Mouse (Mus musculus) kidney, adult 2 months (tissue): ENCODE results near the gene Rps6kb1. TPM values are rescaled to one million over a fixed set of nuclear protein-coding genes. Genes with fewer than 3 reads are reported as not detected.

Source experiments
- DNase-seq: peaks from one replicate; pipeline ENCODE4 v3.0.0; 2021
- H3K27ac ChIP-seq: fragments of 200-500 bp; 2 replicates; pipeline ENCODE4 v1.5.1; 2012; ENCODE audit warnings: low read depth, low read length, control low read depth, inconsistent platforms; ENCODE audit not compliant: insufficient read depth
- H3K27me3 ChIP-seq: fragments of 200-500 bp; replicated peaks from 2 replicates; pipeline ENCODE4 v1.6.1; 2012; ENCODE audit warnings: mild to moderate bottlenecking, moderate library complexity, low read length, inconsistent platforms; ENCODE audit not compliant: control insufficient read depth, insufficient read depth
- H3K36me3 ChIP-seq: fragments of 200-500 bp; 2 replicates; pipeline ENCODE4 v1.6.1; 2012; ENCODE audit warnings: mild to moderate bottlenecking, moderate library complexity, low read length, inconsistent platforms; ENCODE audit not compliant: control insufficient read depth, insufficient read depth
- H3K4me1 ChIP-seq: fragments of 200-500 bp; 2 replicates; pipeline ENCODE4 v1.6.1; 2011; ENCODE audit warnings: low read length; ENCODE audit not compliant: control insufficient read depth, insufficient read depth
- H3K4me3 ChIP-seq: fragments of 200-500 bp; 2 replicates; pipeline ENCODE4 v1.5.1; 2011; ENCODE audit warnings: mild to moderate bottlenecking, low read depth, low read length, control low read depth; ENCODE audit not compliant: insufficient read depth
- CTCF ChIP-seq: fragments of 200-500 bp; conservative IDR thresholded peaks from 2 replicates; pipeline ENCODE4 v1.5.1; 2011; ENCODE audit warnings: low read depth, mild to moderate bottlenecking, control low read depth, low read length, moderate library complexity, mixed read lengths; ENCODE audit not compliant: insufficient read depth, insufficient read length
- POLR2A ChIP-seq: fragments of 200-500 bp; IDR thresholded peaks from one replicate; pipeline ENCODE4 v1.6.1; 2011; ENCODE audit warnings: low read depth, low read length, control low read depth
- WGBS: fragments of 180-500 bp; shearing (Covaris S2); methylation state at CpG from one replicate; pipeline ENCODE4 v1.1.7; 2018; 5-methylcytosine and 5-hydroxymethylcytosine counted together
- polyA plus RNA-seq: library from polyadenylated mRNA; depleted of rRNA; stranded (reverse); fragments of >200 nt; gene quantifications from 2 replicates; pipeline ENCODE4 v1.2.3, GENCODE M21; 2012

Rps6kb1 gene
- polyA plus RNA-seq, 1 experiment = 7.3 TPM

- H3K36me3 ChIP-seq = no peaks in the 10 kb centered on the region
- no peak for TF ChIP-seq POLR2A
- no peak for TF ChIP-seq CTCF
- no peaks in the 10 kb centered on the region for H3K27me3 ChIP-seq
- no peak overlapping the region for H3K4me3 ChIP-seq
- 98% methylated on average over 4 of the region's 4 CpGs for WGBS
- H3K4me1 ChIP-seq = peaks cover 13% of the 10 kb centered on the region
- H3K27ac ChIP-seq = no peak overlapping the region
- DNase-seq = no peak
Observed at GRCm38 (mm10) chr11:86588583-86589298, 44.1 kb upstream of the Rps6kb1 start.

- Histone ChIP-seq H3K27me3 (no peaks in the 10 kb centered on the region), H3K4me1 (peaks cover 9% of the 10 kb centered on the region), H3K27ac (peak overlapping the region; percentile 93), H3K36me3 (no peaks in the 10 kb centered on the region), H3K4me3 (no peak overlapping the region)
- TF ChIP-seq CTCF = no peak
- no peak for TF ChIP-seq POLR2A
- DNase-seq = no peak
- WGBS = 44% methylated on average over 7 of the region's 7 CpGs
Observed at GRCm38 (mm10) chr11:86587830-86588229, 43.2 kb upstream of the Rps6kb1 start.

- no peaks in the 10 kb centered on the region for H3K36me3 ChIP-seq
- DNase-seq = peak; percentile 90
- H3K4me3 ChIP-seq = peak overlapping the region; percentile 71
- peak overlapping the region; percentile 96 for H3K27ac ChIP-seq
- peaks cover 14% of the 10 kb centered on the region for H3K4me1 ChIP-seq
- no peaks in the 10 kb centered on the region for H3K27me3 ChIP-seq
- TF ChIP-seq CTCF (no peak), POLR2A (peak; percentile 91)
- 1% methylated on average over 15 of the region's 15 CpGs for WGBS
Observed at GRCm38 (mm10) chr11:86586868-86587792, 42.5 kb upstream of the Rps6kb1 start.

GRCm38 (mm10) chr11:86586177-86586867 lies 41.7 kb upstream of the Rps6kb1 start:
- peak overlapping the region; percentile 96 for H3K27ac ChIP-seq
- no peaks in the 10 kb centered on the region for H3K36me3 ChIP-seq
- no peak for TF ChIP-seq CTCF
- TF ChIP-seq POLR2A = no peak
- WGBS = 6% methylated on average over 12 of the region's 12 CpGs
- no peaks in the 10 kb centered on the region for H3K27me3 ChIP-seq
- peak overlapping the region; percentile 71 for H3K4me3 ChIP-seq
- peaks cover 18% of the 10 kb centered on the region for H3K4me1 ChIP-seq
- DNase-seq = peak; percentile 59

GRCm38 (mm10) chr11:86585598-86585984 lies 41.0 kb upstream of the Rps6kb1 start:
- H3K4me1 ChIP-seq = peaks cover 25% of the 10 kb centered on the region
- TF ChIP-seq POLR2A (no peak), CTCF (no peak)
- H3K27me3 ChIP-seq = no peaks in the 10 kb centered on the region
- H3K36me3 ChIP-seq = no peaks in the 10 kb centered on the region
- peak overlapping the region; percentile 65 for H3K4me3 ChIP-seq
- 10% methylated on average over 3 of the region's 3 CpGs for WGBS
- H3K27ac ChIP-seq = peak overlapping the region; percentile 98
- DNase-seq = no peak

GRCm38 (mm10) chr11:86584898-86585597 lies 40.4 kb upstream of the Rps6kb1 start:
- H3K4me3 ChIP-seq = peak overlapping the region; percentile 65
- no peaks in the 10 kb centered on the region for H3K27me3 ChIP-seq
- DNase-seq = peak; percentile 74
- WGBS = 35% methylated on average over 7 of the region's 7 CpGs
- TF ChIP-seq CTCF (no peak), POLR2A (no peak)
- peaks cover 29% of the 10 kb centered on the region for H3K4me1 ChIP-seq
- no peaks in the 10 kb centered on the region for H3K36me3 ChIP-seq
- H3K27ac ChIP-seq = peak overlapping the region; percentile 98
